Mouse (Mus musculus): ENCODE results near the gene Slc16a1. TPM values are rescaled to one million over a fixed set of nuclear protein-coding genes. Genes with fewer than 3 reads are reported as not detected.
A peak's percentile ranks its signal among the peaks of the same experiment; 100 is the strongest.

Slc16a1 gene
- polyA plus RNA-seq (2012; rRNA removed): 24.7 and 25.4 TPM in 2 replicates

- DNase-seq (ENCODE audit: low spot score): peak; percentile 89
Observed at GRCm38 (mm10) chr3:104638403-104638779, at the start of gene Slc16a1. Gene Slc16a1 (plus strand): TSS chr3:104638668.

GRCm38 (mm10) chr3:104596451-104597134 is 41.9 kb upstream of the Slc16a1 start:
- no peak for DNase-seq (ENCODE audit: low spot score)

- DNase-seq (ENCODE audit: low spot score): peak; percentile 35
Observed at GRCm38 (mm10) chr3:104597135-104597764, 41.2 kb upstream of the Slc16a1 start.

GRCm38 (mm10) chr3:104599296-104600150 is 38.9 kb upstream of the Slc16a1 start:
- no peak for DNase-seq (ENCODE audit: low spot score)

GRCm38 (mm10) chr3:104600691-104601090 is 37.8 kb upstream of the Slc16a1 start:
- no peak for DNase-seq (ENCODE audit: low spot score)

GRCm38 (mm10) chr3:104601680-104602079 is 36.8 kb upstream of the Slc16a1 start:
- no peak for DNase-seq (ENCODE audit: low spot score)

- DNase-seq (ENCODE audit: low spot score): no peak
Observed at GRCm38 (mm10) chr3:104609690-104610380, 28.6 kb upstream of the Slc16a1 start.

- no peak for DNase-seq (ENCODE audit: low spot score)
Observed at GRCm38 (mm10) chr3:104610453-104611230, 27.8 kb upstream of the Slc16a1 start.

GRCm38 (mm10) chr3:104611951-104612350 is 26.5 kb upstream of the Slc16a1 start:
- DNase-seq (ENCODE audit: low spot score): no peak

GRCm38 (mm10) chr3:104613102-104613501 is 25.4 kb upstream of the Slc16a1 start:
- no peak for DNase-seq (ENCODE audit: low spot score)

- DNase-seq (ENCODE audit: low spot score): no peak
Observed at GRCm38 (mm10) chr3:104614081-104614480, 24.4 kb upstream of the Slc16a1 start.

GRCm38 (mm10) chr3:104615216-104615615 is 23.3 kb upstream of the Slc16a1 start:
- DNase-seq (ENCODE audit: low spot score): no peak

- DNase-seq (ENCODE audit: low spot score): no peak
Observed at GRCm38 (mm10) chr3:104616155-104616554, 22.3 kb upstream of the Slc16a1 start.

- no peak for DNase-seq (ENCODE audit: low spot score)
Observed at GRCm38 (mm10) chr3:104621841-104622240, 16.6 kb upstream of the Slc16a1 start.

- no peak for DNase-seq (ENCODE audit: low spot score)
Observed at GRCm38 (mm10) chr3:104629810-104630209, 8.7 kb upstream of the Slc16a1 start.

- no peak for DNase-seq (ENCODE audit: low spot score)
Observed at GRCm38 (mm10) chr3:104630941-104631340, 7.5 kb upstream of the Slc16a1 start.

- no peak for DNase-seq (ENCODE audit: low spot score)
Observed at GRCm38 (mm10) chr3:104632560-104633162, 5.8 kb upstream of the Slc16a1 start.

GRCm38 (mm10) chr3:104636491-104636890 is 2.0 kb upstream of the Slc16a1 start:
- DNase-seq (ENCODE audit: low spot score): no peak

GRCm38 (mm10) chr3:104637427-104638402 is 753 bp upstream of the Slc16a1 start:
- DNase-seq (ENCODE audit: low spot score): no peak

Data from urinary bladder, adult 2 months (tissue).